Mouse (Mus musculus): ENCODE results near the gene Vmp1.

Gene Vmp1

DNA sequence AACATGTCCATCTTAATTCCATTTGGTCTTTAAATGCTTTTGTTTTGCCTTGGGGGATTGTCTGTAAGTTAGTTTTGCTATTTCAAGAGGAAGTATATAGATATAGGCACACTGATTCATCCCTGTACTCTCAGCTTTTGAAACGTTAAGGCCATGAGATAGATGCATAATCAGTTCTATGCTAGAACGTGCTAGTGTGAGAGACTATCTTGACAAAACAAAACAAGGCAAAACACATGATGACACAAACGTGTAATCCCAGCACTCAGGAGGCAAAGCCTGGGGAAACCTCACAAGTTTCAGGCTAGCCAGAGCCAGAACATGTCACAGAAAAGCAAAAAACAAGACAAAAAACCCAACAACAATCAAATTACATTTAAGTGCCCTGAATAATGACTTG, 10.9 kb downstream of the Vmp1 start:
- no peak for DNase-seq (ENCODE audit: low read depth, low spot score)

DNA sequence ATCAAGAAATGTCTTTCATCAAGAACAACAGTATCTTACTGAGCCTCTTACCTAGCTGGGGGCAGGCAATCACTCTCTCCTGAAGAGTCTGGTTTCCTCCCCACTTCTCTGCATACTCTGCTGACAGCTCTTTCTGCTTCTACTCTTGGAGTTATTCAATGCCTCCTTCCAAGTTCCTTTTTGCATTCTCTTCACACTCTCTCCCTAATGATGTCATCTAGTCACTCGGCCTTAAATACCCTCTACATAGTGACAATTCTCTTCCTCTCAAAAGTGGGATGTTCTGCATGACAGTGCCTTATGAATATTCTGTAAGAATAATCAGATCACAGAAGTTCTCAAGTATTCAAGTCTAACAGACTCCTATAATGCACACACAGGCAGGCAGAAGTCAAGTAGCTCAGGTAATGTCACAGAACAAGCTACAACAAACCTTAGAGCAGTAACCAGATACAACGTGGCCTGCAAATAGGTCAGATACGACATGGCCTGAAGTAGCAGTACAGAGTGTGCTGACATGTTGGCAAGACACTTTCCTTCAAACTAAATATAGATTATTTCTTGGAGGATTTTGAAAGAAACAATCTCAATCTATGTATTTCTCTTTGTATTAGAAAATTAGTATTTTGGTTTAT, 12.5 kb downstream of the Vmp1 start:
- no peak for DNase-seq (ENCODE audit: low read depth, low spot score)

DNA sequence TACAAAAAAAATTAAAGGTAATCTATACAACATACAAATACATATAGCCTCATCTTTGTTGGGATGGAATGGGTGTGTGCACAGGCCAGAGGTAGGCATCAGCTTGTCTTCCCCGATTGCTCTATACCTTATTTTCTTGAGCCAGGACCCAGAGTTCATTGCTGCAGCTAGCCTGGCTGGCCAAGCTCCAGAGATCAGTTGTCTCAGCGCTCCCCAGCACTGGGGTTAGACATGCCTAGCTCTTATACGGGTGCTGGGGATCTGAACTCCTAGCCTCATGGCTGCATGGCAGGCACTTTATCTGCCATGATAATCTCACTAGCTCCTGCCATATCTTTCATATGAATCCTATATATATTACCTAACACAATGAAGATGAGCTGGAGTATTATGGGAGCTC, 15.5 kb downstream of the Vmp1 start:
- no peak for DNase-seq (ENCODE audit: low read depth, low spot score)

DNA sequence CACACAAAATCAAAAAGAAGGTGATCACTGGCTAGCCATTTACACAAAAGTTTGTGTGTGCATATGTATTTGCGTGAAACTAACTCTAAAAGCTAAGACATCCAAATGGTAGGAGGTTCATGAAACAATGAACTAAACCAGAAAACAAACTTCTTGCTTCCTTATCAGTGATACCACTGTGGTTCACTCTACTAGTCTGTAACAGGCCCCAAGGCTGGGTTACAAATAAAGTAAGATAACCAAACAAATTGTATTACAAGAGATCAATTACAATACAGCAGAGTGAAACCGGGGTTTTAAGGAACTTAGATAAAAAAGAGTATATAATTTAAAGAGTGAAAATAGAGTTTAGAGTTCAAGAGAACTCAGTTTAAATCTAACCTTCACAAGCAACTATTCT, 16.1 kb downstream of the Vmp1 start:
- no peak for DNase-seq (ENCODE audit: low read depth, low spot score)

DNA sequence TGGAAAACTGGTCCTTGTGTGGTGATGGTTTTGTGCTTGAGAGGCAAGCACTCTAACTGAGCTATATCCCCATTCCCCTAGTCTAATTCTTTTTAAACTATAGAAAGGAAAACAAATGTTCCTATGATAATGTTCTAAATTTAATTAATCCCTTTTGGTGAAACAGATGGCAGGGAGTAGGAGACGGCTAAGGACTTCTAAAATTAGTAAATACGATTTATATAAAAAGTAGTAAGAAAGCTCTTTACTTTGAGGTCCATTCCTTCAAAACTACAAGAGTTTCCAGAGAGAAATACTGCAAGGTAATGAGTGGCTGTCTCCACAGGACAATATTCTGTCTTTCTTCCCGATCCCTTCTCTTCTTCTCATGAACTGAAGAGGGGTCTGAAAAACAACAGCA, 19.2 kb downstream of the Vmp1 start:
- DNase-seq (ENCODE audit: low read depth, low spot score): no peak

DNA sequence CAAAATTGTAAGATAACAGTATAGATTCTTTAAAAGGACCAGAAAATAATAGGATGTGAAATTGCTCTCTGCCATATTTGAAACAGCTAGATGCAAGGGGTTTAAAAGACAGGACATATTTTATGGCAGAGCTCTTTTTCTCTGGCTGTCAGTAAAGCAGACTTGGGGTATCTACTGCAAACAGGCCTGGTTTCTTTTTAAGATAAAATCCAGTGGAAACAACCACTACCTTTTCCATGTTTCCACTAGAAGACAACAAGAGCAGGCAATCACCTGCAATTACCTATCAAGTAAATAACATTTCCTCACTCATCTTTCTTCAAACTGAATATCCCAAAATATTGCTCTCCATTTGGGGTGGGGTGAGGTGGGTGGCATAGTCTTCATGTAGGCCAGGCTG, 19.7 kb downstream of the Vmp1 start:
- DNase-seq (ENCODE audit: low read depth, low spot score): no peak

DNA sequence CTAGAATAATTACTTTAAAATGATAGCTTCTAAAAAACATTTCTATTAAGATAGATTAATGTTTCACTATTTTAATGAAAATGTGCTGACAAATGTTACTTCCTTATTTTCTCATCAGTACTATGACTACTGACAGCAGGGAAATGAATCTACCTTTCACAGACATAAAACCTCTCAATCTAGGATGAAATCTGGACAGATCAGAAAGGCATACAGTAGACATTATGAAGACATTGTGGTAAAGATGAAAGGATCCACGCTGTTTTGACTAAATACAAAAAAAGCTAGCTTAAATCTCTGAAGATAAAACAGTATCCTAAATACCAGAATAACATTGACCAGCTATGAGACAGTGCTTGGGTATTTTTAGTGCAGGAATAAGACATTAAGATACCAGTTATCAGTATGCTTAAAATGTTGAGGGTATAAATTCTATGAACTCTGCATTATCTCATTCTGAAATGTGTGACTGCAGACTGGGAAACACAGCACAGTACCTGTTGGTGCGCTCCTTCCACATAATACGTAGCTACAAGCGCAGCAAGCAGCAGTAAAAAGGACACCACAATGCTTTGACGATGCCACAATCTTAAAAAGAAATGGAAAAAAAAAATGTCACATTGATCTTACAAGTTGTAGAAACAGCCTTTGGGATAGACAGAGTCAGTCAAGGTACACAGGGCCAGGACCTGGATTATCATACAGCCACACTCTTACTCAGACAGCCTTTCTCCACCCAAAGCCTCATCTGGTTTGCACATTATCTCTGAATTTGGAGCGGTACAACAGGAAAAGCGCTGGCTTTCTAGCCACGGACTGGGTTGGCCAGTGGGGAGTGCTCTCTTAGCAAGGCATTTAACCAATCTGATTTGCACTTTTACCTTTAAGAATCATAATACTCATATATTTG, 20.4 kb downstream of the Vmp1 start:
- DNase-seq (ENCODE audit: low read depth, low spot score): no peak

DNA sequence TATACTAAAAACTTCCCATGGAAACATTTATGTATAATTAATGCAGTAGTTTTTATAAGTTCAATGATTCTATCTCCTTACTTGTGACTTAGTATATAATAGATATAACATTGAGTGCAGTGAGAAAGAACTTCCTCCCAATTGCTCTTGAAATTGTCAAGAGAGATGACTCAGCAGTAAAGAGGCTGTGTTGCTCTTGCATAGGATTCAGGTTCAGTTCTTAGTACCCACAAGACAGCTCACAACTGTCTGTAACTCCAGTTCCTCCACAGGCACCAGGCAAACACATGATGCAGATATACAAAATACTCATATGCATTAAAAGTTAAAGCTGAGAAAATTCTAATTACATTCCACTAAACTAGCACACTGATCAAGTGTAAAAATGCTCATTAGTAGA, 25.8 kb downstream of the Vmp1 start:
- DNase-seq (ENCODE audit: low read depth, low spot score): peak; percentile 38

DNA sequence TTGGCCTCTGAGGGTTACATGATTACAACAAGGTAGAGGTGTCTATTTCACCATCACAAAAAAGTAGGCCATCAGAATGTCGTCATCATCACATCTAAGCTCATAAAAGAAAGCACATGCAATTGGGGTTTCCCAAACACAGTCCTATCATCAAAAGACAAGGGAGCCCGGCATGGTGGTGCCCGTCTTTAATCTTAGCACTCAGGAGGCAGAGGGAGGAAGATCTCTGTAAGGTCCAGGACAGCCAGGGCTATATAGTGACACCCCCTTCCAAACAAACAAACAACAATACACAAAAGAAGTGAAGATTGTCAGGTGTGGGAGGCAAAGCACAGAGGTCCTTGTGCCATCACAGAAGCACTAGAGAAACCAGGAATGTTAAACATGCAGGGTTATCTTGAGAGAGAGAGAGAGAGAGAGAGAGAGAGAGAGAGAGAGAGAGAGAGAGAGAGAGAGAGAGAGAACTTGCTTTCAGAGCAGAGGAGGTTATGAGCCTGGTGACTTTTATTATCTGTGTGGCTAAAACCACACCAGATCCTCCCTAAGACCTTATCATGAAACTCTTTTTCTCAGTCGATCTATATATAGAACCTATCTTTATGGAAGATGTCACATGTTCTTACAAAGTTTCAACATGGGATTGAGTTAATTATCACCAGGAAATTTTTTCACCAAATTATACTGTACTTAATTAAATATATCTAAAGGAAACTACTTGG, 26.6 kb downstream of the Vmp1 start:
- DNase-seq (ENCODE audit: low read depth, low spot score): no peak

DNA sequence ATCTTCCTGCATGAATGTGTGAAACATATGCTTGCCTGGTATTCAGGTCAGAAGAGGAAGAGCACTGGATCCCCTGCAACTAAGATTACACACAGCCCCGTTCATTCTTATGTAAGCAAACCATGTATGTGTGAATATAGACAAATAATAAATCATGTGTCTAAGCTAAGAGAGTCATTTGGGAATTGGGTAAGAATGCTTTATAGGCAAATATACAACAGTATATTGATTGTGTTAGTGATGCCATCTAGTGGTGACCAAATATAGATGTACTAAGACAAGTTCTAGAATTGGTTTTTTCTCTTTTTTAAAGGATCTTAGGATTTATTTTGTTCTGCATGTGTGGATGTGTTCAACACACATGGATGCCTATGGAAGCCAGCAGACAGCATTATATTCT, 28.0 kb downstream of the Vmp1 start:
- peak; percentile 55 for DNase-seq (ENCODE audit: low read depth, low spot score)

DNA sequence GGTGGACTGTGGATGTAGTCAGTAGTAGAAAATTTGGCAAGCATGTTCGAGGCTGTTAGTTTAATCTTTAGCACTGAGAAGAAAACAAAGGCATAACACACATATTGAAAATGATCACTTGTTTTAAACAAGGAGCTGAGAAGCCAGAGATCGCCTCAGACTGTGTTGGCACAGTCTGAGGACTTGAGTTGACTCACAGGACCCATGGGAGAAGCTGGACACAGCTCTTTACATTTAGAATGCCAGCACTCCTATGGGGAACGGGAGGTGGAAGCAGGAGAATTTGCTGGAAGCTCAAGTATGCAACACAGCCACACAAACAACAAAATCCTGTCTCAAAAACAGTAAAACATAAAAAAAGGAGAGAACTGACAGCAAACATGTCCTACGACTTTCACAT, 29.5 kb downstream of the Vmp1 start:
- no peak for DNase-seq (ENCODE audit: low read depth, low spot score)

DNA sequence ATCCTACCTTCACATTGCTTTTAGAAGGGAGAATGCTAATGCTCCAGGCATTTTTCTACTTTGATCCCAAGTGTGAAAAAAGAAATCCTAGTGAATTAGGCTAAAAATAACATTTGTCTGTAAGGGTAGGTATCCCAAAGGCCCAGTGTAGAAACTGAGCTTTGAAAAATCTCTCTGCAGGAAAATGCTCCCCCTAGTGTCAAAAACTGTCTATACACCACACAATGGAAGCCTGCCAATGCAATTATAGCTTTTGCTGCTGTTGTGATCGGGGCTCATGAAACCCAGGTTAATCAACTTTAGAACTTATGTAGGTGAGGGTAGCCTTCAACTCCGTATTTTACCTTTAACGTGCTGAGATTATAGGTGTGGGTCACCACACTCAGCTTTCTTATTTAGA, 30.2 kb downstream of the Vmp1 start:
- DNase-seq (ENCODE audit: low read depth, low spot score): peak; percentile 67

DNA sequence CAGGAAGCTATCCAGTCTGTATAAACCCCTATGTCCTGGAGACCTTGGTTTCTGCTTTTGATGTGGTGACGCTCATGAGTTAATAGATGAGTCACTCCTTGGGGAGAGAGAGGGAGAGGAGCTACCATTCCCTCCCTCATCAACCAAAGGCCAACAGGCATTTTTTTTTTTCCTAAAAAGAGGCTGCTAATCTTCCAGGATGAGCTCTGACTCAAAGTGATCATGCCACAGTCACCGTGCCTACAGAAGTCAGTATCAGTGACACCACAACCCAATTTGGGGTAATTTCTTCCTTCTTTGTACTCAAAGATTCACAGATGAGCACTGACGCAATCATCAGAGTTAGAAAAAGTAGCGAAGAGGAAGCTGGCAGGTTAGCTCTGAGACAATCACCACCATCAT, 31.1 kb downstream of the Vmp1 start:
- DNase-seq (ENCODE audit: low read depth, low spot score): no peak

DNA sequence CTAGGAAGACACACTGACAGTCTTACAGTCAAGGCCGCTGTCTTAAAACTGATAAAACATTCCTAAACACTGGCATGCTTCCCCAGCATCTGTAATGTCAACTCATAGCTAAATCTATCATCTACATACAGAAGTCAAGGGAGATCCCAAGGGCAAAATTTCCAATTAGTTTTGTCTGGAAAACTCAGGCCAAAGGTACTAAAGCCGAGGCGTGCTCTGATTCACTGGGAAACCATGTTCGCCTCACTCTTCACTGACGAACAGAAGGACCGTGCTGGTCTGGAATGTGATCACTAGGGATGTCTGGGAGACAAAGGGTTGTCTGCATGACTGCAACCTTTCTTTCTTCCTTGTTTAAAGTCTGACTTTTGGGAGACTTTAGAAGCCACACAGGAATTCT, 33.0 kb downstream of the Vmp1 start:
- DNase-seq (ENCODE audit: low read depth, low spot score): no peak

DNA sequence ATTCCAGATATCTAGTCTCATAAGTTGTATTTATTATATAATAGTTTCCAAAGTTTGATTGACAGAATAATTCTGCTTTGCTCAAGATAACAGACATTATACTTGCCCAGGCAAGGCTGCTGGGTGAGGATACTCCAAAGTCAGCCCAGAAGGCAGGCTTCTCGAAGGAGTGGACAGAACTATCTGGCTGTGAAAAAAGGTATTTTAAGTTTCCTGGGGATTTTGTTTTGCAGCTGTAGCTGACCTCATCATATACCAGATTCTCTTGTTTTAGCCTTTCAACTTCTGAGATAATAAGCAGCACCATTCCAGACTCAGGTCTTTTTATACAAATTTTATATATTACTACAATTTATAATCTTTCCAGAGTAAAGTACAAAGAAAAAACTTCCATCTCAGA, 34.1 kb downstream of the Vmp1 start:
- DNase-seq (ENCODE audit: low read depth, low spot score): no peak

DNA sequence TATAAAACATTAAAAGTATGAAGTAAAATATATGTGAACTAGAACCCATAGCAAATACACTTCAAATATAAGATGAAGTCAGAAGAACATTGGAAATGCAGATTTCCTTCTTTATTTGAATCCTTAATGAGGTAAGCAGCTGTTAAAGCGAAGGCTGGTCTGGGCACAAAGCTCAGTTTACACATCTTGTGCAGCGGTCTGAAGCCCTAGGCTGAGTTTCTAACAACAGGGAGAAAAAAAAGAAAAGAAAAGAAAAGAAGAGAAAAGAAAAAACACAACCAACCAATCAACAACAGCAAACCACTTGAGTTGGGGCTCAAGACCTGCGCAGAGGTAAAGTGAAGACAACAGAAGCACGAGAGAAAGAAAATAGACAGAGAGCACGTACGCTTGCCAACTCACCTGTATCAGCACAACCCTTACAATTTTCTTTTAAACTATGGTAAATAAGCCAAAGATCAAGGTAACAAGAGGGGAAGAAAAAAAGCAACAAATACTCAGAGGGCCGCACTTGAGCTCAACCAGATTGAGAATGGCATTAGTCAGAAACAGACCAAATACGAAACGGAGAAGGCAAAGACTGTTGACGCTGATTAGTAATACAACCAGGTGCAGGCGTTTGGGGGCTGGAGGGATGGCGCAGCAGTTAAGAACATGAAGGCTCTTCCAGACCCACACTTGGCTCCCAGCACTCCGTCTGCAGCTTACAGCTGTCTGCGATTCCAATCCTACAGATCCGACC, 35.8 kb downstream of the Vmp1 start:
- DNase-seq (ENCODE audit: low read depth, low spot score): no peak

DNA sequence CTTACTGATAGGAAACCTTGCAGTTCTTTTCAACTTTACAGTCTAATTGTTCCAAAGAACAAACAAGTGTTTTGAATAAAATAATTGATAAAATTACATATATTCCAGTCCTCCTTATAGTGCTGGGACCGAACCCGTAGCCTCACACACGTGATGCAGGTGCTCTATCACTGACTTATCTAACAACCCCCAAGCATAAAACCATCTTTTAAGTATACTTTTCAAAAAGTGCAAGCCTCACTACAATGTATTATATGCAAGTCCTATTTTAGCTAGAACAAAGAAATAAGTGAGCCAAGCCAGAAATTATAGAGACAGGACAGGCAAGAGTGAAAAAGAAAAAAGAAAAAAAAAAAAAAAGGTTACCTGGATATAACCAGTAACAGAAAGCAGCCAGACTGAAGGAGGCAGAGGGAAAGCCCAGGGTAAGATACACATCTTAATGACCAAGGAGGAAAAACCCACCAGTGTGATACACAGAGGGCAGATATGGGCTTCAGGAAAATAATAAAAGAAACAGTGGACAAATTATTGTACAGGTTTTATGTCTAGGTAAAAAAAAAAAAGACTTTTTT, 36.7 kb downstream of the Vmp1 start:
- no peak for DNase-seq (ENCODE audit: low read depth, low spot score)

DNA sequence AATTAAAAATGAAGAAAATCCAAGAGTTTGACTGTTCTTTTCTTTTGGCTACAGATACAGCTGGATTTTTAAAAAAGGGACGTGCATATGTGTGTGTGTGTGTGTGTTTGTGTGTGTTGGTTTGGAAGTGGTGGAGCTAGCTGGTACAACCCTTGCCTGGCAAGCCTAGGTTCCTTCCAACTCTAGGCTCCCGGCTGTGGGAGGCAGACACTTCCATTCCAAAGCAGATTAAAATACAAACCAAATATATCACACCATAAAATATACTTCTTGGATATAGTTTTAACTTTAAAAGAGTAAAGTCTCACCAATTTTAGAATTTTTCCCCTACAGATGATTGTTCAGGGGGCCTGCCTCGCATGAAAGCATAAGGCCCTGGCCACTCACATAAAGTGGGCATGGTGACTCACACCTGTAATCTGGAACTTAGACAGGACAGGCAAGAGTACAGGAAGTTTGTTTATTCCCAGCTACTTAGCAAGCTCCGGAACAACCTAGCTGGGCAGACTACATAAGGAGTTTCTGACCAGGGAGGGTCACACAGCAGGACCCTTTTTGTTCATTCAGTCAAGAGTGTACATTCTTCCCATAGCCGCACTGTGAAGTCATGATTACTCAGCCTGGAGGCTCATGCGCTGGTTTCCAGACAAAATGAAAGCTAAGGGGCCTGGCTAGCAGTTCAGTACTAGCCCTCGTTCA, 37.4 kb downstream of the Vmp1 start:
- no peak for DNase-seq (ENCODE audit: low read depth, low spot score)

DNA sequence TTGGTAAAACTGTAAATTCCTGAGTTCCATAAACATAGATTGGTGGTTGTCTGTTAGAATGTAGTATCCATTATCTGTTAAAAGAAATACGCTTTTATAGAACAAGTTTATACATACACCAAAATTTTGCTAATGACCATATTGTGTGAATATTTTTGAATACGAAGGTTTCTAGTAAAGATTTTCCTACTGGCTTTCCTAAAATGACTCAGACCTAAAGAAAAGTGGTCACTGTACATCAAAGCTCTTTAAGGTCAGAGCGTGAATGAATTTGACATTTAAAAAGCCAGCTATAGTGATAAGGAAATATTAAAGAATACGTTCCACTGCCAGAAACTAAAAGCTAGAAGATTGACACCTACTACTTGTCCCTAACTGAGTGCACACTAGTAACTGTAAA, 39.1 kb downstream of the Vmp1 start:
- no peak for DNase-seq (ENCODE audit: low read depth, low spot score)

DNA sequence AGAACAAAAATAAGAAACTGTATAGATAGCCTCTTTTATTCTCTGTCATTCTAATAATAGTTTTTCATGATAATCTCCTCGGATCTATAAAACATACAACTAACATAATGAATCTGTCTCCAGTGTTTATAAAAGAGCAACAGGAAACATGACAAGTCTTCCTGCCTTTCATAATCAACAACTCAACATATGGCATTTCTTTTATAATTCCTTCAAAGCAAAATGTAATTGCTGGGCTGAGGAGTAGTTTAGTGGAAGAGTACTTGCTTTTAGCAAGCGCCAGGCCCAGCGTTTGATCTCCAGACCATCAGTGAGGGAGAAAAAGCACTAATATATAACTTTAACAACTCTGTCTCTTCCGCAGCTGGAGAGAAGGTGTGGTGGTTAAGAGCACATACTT, 41.9 kb downstream of the Vmp1 start:
- no peak for DNase-seq (ENCODE audit: low read depth, low spot score)

DNA sequence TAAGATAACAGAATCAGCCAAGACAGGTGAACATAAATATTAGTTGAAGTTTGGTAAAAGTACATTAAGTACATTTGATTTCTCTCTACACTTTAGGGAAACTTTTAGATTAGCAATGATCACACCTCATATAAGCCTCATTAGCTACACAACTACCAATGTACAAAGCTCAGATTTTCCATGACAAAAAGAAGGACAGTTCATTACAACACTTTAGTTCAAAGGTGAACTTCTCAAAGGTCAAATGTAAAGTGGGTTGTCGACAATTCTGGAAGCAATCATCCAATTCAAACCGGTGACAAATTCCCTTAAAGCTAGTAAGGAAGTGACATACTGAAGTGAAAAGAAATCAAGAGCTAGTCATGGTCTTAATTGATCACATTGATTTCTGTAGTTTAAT, 45.9 kb downstream of the Vmp1 start:
- no peak for DNase-seq (ENCODE audit: low read depth, low spot score)

Measured in A20 (cell line).